Mouse (Mus musculus): ENCODE results near the gene Pold2. TPM values are rescaled to one million over a fixed set of nuclear protein-coding genes. Genes with fewer than 3 reads are reported as not detected.

The Pold2 gene
- 104 and 108 TPM in 2 replicates for polyA plus RNA-seq (2016; fragmentation: Nextera tagmentation; extraction: Ambion mirVana)

DNA sequence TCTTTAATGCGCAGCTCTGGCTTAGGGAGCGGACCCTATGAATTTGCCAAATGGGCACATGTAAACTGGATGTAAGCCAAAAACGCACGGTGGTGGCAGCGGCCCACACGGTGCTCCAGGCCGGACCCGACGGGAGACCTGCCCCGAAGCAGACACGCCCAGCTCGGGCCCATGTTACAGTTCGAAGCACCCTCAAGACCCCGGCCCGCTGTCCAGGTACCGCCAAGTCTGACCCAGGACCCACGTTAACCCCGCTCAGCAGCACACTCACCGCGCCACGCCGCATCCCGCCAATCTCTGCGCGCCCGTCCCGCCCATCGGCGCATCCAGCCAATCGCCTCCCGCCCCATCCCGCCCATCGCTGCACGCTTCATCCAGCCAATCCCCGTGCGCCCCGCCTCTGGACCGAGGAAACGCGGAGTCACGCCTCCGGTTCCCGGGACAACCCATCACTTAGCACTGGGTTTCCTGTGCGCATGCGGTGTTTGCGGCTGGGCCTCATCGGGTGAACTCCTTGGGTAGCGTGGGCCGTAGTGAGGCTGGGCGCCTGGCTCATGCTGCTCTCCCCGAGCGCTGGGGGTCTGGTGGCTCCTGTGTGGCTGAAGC lies at the start of gene Pold2:
TSS of gene Pold2 (minus strand) at position 372 of the 606 bp plus-strand sequence.
- ATAC-seq (ENCODE audit: low FRiP score): peak; percentile 99
- Histone ChIP-seq H3K9me3 (no peaks in the 10 kb centered on the region), H3K4me1 (peaks cover 26% of the 10 kb centered on the region), H3K4me3 (replicated peaks) (peak within 1 kb of the TSS; percentile 57), H3K27ac (peak within 1 kb of the TSS; percentile 85), H3K36me3 (replicated peaks) (peaks cover 34% of the 10 kb centered on the region), H3K27me3 (no peaks in the 10 kb centered on the region), H3K9ac (peak within 1 kb of the TSS; percentile 57), H3K4me2 (peak within 1 kb of the TSS; percentile 61)
- under 1% methylated on average over 52 of the region's 52 CpGs for WGBS

- no peaks in the 10 kb centered on the region for H3K4me1 ChIP-seq
- no peak overlapping the region for H3K4me3 ChIP-seq (replicated peaks)
- ATAC-seq (ENCODE audit: low FRiP score): no peak
- no peaks in the 10 kb centered on the region for H3K36me3 ChIP-seq (replicated peaks)
- H3K4me2 ChIP-seq: no peak overlapping the region
- no peaks in the 10 kb centered on the region for H3K9me3 ChIP-seq
- no peak overlapping the region for H3K9ac ChIP-seq
- whole genome bisulfite sequencing: 87% methylated on average over 3 of the region's 3 CpGs
- H3K27me3 ChIP-seq: no peaks in the 10 kb centered on the region
- H3K27ac ChIP-seq: no peak overlapping the region
These were observed 48.7 kb upstream of the Pold2 start for GRCm38 (mm10) chr11:5926696-5927220.

DNA sequence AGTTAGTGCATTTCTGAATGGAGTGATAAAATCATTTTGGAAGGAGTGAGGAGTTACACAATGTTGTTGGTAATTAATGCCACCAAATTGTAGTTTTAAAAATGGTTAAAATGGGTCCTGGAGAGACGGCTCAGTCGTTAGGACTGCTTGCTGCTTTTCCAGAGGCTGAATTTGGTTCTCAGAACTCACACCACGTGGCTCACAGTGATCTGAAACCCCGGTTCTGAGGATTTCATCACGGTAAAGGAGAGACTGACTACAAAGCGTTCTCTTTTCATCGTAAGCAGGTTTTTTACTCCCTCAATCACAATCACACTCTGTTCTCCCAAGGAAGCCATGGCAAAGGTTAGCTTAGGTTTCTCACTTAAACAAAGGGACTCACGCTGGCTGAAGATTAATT lies 46.6 kb upstream of the Pold2 start:
- Histone ChIP-seq H3K4me2 (no peak overlapping the region), H3K4me1 (no peaks in the 10 kb centered on the region), H3K36me3 (replicated peaks) (no peaks in the 10 kb centered on the region), H3K9ac (no peak overlapping the region), H3K27ac (no peak overlapping the region), H3K4me3 (replicated peaks) (no peak overlapping the region), H3K9me3 (no peaks in the 10 kb centered on the region), H3K27me3 (no peaks in the 10 kb centered on the region)
- WGBS: 63% methylated on average over 8 of the region's 8 CpGs
- ATAC-seq (ENCODE audit: low FRiP score): no peak

- Histone ChIP-seq H3K4me2 (no peak overlapping the region), H3K27ac (no peak overlapping the region), H3K27me3 (no peaks in the 10 kb centered on the region; the same call in 1 of the 2 replicates), H3K9me3 (no peaks in the 10 kb centered on the region), H3K9ac (no peak overlapping the region), H3K36me3 (replicated peaks) (no peaks in the 10 kb centered on the region), H3K4me1 (no peaks in the 10 kb centered on the region), H3K4me3 (replicated peaks) (no peak overlapping the region)
- 38% methylated on average over 15 of the region's 17 CpGs for WGBS
- no peak for ATAC-seq (ENCODE audit: low FRiP score)
These were observed 42.4 kb upstream of the Pold2 start for GRCm38 (mm10) chr11:5920323-5920960.

- Histone ChIP-seq H3K36me3 (replicated peaks) (no peaks in the 10 kb centered on the region), H3K27ac (no peak overlapping the region), H3K4me2 (no peak overlapping the region), H3K4me1 (no peaks in the 10 kb centered on the region), H3K27me3 (peaks cover 2% of the 10 kb centered on the region; the same call in 1 of the 2 replicates), H3K4me3 (replicated peaks) (no peak overlapping the region), H3K9ac (no peak overlapping the region), H3K9me3 (no peaks in the 10 kb centered on the region)
- no peak for ATAC-seq (ENCODE audit: low FRiP score)
- WGBS: 96% methylated on average over 4 of the region's 4 CpGs
These were observed 41.5 kb upstream of the Pold2 start for GRCm38 (mm10) chr11:5919606-5920005.

DNA sequence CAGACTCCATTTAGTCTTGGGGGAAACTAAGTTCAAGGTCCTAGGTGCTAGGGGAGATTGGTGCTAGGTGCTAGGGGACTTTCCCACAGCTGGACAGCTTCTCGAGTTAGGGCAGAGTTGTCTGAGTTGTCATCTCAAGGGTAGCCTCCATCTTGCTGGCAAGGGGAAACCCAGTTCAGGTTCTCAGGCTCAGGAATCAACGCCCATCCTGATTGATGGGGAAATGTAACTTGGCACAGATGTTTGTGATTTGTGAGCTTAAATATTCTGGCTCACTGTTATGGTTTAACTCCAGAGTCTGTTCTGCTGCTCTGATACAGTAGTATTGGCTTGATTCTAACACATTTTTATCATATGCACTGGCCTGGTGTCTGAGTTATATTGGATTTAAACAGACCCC lies 40.0 kb upstream of the Pold2 start:
- no peak overlapping the region for H3K9ac ChIP-seq
- H3K4me1 ChIP-seq: no peaks in the 10 kb centered on the region
- no peaks in the 10 kb centered on the region for H3K9me3 ChIP-seq
- H3K27me3 ChIP-seq: peaks cover 2% of the 10 kb centered on the region; the same call in 1 of the 2 replicates
- ATAC-seq (ENCODE audit: low FRiP score): no peak
- no peak overlapping the region for H3K27ac ChIP-seq
- H3K36me3 ChIP-seq (replicated peaks): no peaks in the 10 kb centered on the region
- WGBS: 86% methylated on average over 2 of the region's 2 CpGs
- H3K4me2 ChIP-seq: no peak overlapping the region
- no peak overlapping the region for H3K4me3 ChIP-seq (replicated peaks)

DNA sequence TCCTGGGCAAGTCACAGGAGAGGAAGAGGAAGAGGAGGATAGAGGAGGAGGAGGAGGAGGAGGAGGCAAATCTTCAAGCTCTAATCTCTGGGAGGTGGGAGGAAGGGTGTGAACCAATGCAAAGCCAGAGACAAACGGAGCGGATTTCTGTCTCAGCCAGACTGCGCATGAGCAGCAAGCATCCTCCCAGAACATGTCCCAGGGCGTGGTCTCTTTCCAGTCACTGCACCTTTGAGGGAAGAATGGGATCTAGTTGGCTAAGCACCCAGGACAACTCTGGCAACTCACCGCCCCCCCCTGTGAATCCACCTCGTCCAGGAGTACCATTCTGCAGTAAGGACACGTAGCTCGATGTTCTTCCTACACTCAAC lies 38.1 kb upstream of the Pold2 start:
- Histone ChIP-seq H3K9ac (no peak overlapping the region), H3K36me3 (replicated peaks) (no peaks in the 10 kb centered on the region), H3K4me3 (replicated peaks) (no peak overlapping the region), H3K4me1 (no peaks in the 10 kb centered on the region), H3K4me2 (no peak overlapping the region), H3K27ac (no peak overlapping the region), H3K27me3 (peaks cover 2% of the 10 kb centered on the region; the same call in 1 of the 2 replicates), H3K9me3 (no peaks in the 10 kb centered on the region)
- no peak for ATAC-seq (ENCODE audit: low FRiP score)
- WGBS: 72% methylated on average over 8 of the region's 8 CpGs

DNA sequence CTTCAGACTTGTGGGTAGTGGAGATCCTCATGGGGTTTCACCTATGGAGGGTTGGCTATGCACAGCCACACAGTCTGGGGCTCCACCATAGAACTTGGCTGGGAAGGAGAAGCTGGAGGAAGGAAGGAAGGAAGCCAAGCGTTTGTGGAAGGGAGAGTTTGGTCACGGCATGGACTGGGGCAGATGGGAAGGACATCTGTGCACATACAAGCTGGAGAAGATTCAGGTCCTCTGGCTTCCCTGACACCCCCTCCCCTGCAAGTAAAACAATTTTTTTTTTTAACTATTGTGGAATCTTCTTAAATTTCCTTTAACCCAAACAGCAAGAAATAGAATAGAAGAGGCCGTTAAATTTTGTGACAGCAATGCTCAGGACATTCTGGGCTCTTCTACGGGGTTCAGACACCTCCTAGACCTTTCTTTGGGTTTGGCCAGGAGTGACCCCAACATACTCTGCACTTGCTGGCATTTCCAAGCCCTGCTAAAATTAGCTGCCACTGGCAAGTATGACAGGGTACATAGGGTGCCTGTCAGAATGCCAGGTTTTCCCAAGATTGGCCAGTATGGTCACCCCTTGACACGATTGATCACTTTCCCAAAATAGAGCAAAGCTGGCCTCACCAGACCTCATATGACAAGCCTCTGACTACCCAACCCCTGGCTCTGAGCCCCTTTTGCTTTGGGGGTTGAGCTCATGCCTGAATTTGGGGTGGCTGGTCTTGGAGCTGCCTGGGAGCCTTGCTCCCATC lies 37.5 kb upstream of the Pold2 start:
- H3K4me1 ChIP-seq: no peaks in the 10 kb centered on the region
- no peak overlapping the region for H3K4me3 ChIP-seq (replicated peaks)
- ATAC-seq (ENCODE audit: low FRiP score): no peak
- no peak overlapping the region for H3K27ac ChIP-seq
- no peak overlapping the region for H3K9ac ChIP-seq
- H3K36me3 ChIP-seq (replicated peaks): no peaks in the 10 kb centered on the region
- H3K9me3 ChIP-seq: no peaks in the 10 kb centered on the region
- H3K4me2 ChIP-seq: no peak overlapping the region
- H3K27me3 ChIP-seq: peaks cover 2% of the 10 kb centered on the region; the same call in 1 of the 2 replicates
- 83% methylated on average over 5 of the region's 5 CpGs for WGBS

DNA sequence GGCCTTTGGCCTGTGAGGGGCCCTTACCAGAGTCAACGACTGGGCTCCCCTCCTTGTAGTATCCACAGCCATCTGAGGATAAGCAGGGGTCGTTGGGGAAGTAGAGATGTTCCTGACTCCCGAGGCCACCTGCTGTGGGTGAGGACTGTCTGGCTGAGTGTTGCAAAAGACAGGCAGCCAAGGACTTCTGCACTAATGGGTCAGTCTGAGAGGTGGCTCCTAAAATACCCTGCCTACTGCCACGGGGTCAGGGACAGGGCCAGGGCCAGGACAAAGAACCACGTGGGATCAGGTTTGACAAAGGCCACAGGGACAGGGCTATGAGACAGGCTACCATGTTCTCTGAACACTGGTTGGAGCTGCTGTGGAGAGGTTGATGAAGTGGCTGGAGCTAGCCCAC lies 36.8 kb upstream of the Pold2 start:
- Histone ChIP-seq H3K4me2 (no peak overlapping the region), H3K9ac (no peak overlapping the region), H3K27me3 (peaks cover 2% of the 10 kb centered on the region; the same call in 1 of the 2 replicates), H3K36me3 (replicated peaks) (no peaks in the 10 kb centered on the region), H3K9me3 (no peaks in the 10 kb centered on the region), H3K4me1 (no peaks in the 10 kb centered on the region), H3K4me3 (replicated peaks) (no peak overlapping the region), H3K27ac (no peak overlapping the region)
- ATAC-seq (ENCODE audit: low FRiP score): no peak
- WGBS: 64% methylated on average over 5 of the region's 5 CpGs

DNA sequence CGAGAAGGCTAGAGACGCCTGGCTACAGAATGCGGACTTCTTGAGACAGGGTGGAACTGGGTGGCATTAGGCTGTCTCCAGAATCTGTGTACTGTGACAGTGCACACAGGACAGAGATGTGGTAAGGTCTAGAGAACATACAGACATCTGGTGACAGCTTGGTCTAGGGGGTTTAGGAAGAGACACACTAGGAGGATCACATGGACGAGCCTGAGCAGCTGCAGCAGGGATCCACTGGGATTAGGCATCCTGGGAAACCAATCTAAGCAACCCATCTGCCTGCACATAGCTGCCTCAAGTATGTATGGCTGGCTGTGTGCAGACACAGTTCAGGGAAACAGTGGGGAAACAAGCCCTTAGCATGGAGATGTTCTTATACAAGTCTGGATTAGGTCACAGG lies 35.8 kb upstream of the Pold2 start:
- Histone ChIP-seq H3K4me1 (no peaks in the 10 kb centered on the region), H3K9me3 (no peaks in the 10 kb centered on the region), H3K27ac (no peak overlapping the region), H3K27me3 (peaks cover 2% of the 10 kb centered on the region; the same call in 1 of the 2 replicates), H3K4me2 (no peak overlapping the region), H3K9ac (no peak overlapping the region), H3K4me3 (replicated peaks) (no peak overlapping the region), H3K36me3 (replicated peaks) (no peaks in the 10 kb centered on the region)
- no peak for ATAC-seq (ENCODE audit: low FRiP score)
- 82% methylated on average over 4 of the region's 4 CpGs for WGBS

DNA sequence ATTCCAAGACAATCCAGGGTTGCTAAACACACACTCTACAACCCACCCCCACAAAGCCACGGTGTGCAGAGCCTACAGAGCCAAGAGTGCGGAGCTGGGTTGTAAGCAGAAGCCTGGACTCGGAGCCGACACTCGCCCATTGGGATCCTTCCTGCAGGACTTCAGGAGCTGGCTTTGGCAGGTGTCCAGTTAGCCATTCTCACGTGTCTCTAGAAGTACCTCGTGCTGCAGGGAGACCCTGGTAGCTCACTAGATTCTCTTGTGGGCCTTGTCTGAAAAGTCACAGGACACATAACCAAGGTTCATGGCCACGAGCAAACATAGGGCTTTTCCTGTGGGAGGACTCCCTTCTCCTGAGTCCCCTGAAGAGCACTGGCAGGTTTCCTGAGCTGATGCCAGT lies 35.2 kb upstream of the Pold2 start:
- no peak for ATAC-seq (ENCODE audit: low FRiP score)
- Histone ChIP-seq H3K9ac (no peak overlapping the region), H3K4me1 (no peaks in the 10 kb centered on the region), H3K27ac (no peak overlapping the region), H3K4me3 (replicated peaks) (no peak overlapping the region), H3K36me3 (replicated peaks) (no peaks in the 10 kb centered on the region), H3K9me3 (no peaks in the 10 kb centered on the region), H3K4me2 (no peak overlapping the region), H3K27me3 (peaks cover 2% of the 10 kb centered on the region; the same call in 1 of the 2 replicates)
- 70% methylated on average over 8 of the region's 8 CpGs for WGBS

DNA sequence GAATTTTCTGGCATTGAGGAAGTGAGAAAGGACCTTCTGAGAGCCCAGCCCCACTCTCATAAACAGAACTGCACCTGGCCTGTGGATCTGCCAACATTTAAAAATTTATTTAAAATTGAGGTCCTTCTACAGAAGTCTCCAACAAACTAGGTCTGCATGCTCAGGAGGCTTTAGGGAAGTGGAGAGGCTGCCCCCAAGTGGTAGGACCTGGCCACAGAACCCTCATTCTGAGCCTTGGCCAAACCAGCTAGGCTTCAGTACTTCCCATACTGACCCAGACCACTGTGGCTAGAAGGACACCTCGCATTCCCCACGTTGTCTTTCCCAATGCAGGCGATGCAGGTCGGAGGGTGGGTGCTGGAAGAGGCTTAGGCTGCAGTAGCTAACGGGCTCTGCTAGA lies 34.5 kb upstream of the Pold2 start:
- H3K4me3 ChIP-seq (replicated peaks): no peak overlapping the region
- WGBS: 25% methylated on average over 5 of the region's 5 CpGs
- no peak overlapping the region for H3K27ac ChIP-seq
- H3K36me3 ChIP-seq (replicated peaks): no peaks in the 10 kb centered on the region
- no peak overlapping the region for H3K4me2 ChIP-seq
- H3K9ac ChIP-seq: no peak overlapping the region
- peaks cover 2% of the 10 kb centered on the region; the same call in 1 of the 2 replicates for H3K27me3 ChIP-seq
- H3K9me3 ChIP-seq: no peaks in the 10 kb centered on the region
- ATAC-seq (ENCODE audit: low FRiP score): no peak
- H3K4me1 ChIP-seq: no peaks in the 10 kb centered on the region
